Mouse (Mus musculus): ENCODE results near the gene Commd7. TPM values are rescaled to one million over a fixed set of nuclear protein-coding genes. Genes with fewer than 3 reads are reported as not detected.
A peak's percentile ranks its signal among the peaks of the same experiment; 100 is the strongest.

Commd7 gene
- polyA plus RNA-seq, 1 experiment from 2014 or later: 70.1 TPM

DNA sequence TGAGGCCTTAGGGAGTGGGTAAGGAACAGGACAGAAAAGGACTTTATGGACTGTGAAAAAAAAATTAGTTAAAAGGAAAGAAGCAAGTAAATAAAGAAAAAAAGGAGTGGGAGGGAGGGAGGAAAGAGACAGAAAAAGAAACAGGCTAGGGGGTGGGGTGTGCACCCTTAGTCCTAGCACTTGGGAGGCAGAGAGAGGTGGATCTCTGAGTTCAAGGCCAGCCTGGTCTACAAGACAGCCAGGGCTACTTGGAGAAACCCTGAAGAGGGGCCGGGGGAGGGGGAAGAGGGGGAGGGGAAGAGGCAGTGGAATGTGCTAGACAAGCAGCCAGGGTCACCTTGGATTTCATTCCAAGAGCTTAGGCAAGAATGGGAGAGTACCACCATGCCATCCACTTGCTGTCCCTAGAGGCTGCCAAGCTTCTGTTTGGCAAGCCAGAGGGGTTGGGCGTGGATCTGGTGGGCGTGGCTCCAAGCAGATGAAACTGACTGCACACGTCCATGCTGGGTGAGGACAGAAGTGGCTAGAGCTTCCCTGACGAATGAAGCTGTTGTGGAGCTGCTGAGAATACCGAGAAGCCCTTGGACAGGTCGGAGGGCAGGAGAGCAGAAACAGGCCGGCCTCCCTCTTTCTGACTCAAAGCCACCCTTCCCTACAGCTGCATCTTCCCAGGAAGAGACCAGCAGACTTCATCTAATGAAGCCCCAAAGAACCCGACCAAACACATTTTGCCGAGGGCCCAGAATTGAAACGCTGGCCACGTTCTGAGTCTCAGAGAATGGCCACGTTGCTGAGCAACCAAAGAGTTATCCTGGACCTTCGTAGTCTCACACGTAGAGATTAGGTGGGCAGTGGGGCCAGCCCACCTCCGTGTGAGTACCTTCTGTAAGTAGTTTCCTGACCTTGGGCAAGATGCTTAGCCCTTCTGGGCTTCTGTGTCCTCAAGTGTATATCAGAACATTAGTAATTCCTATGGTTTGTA, 31.6 kb downstream of the Commd7 start:
- no peak overlapping the region for H3K4me2 ChIP-seq (replicated peaks; ENCODE audit: low read depth)
- H3K27me3 ChIP-seq (ENCODE audit: control insufficient read depth, insufficient read depth, low read length): no peaks in the 10 kb centered on the region
- DNase-seq (ENCODE audit: low spot score) (peak; percentile 71), ATAC-seq (ENCODE audit: low FRiP score, low TSS enrichment) (peak; percentile 56; the same call in 1 of the 2 replicates)
- TF ChIP-seq CTCF (IDR thresholded peaks at IDR 0.05; ENCODE audit: low read depth) (no peak), EP300 (optimal IDR thresholded peaks at IDR 0.05) (no peak)
- H3K36me3 ChIP-seq (ENCODE audit: control insufficient read depth, insufficient read depth, low read length): no peaks in the 10 kb centered on the region
- WGBS: 50% methylated on average over 16 of the region's 16 CpGs
- H3K9me3 ChIP-seq (ENCODE audit: control insufficient read depth, low read length): no peaks in the 10 kb centered on the region
- no peak overlapping the region for H3K4me3 ChIP-seq (ENCODE audit: low read depth, low read length)
- no peak overlapping the region for H3K9ac ChIP-seq (ENCODE audit: low read length)
- H3K4me1 ChIP-seq (replicated peaks; ENCODE audit: control insufficient read depth, insufficient read depth): no peaks in the 10 kb centered on the region
- 0 out of 2 replicates have a peak overlapping the region, but pooled peaks have one; percentile 8 for H3K27ac ChIP-seq (replicated peaks)

DNA sequence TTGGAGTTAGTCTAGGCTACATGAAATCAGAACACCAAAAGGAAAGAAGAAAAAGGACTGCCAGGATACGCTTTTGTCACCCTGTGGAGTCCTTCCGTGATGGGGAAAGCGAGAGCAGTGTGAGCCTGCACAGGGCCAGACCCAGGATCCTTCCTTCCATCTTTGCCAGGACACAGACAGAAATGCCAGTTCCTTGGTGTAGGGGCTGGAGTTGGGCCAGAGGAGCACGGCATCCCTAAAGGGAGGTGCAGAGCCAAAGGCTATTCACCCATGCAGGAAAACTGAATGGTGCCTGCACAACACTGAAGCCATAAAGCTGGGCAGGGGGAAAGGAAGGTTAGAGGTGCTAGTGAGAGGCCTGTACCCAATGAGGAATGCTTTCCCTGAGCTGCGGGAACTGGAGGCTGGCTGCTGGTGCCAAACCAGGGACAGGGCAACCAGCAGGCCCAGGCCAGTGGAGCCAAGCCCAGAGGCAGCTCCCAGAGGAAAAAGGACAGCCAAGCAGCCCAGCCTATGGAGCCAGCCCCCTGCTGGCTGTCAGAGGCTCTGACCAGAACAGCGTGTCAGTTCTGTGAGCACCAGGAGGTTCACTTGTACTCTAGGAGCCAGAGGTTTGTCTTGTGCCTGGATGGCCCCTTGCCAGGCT, 32.4 kb downstream of the Commd7 start:
- peak; percentile 65 for DNase-seq (ENCODE audit: low spot score)

GRCm38 (mm10) chr2:153597626-153598025, 35.0 kb downstream of the Commd7 start:
- DNase-seq (ENCODE audit: low spot score) (peak; percentile 79), ATAC-seq (ENCODE audit: low FRiP score, low TSS enrichment) (peak; percentile 82)
- Histone ChIP-seq H3K4me1 (replicated peaks; ENCODE audit: control insufficient read depth, insufficient read depth) (no peaks in the 10 kb centered on the region), H3K9me3 (ENCODE audit: control insufficient read depth, low read length) (no peaks in the 10 kb centered on the region), H3K27me3 (ENCODE audit: control insufficient read depth, insufficient read depth, low read length) (no peaks in the 10 kb centered on the region), H3K27ac (replicated peaks) (no peak overlapping the region), H3K4me3 (ENCODE audit: low read depth, low read length) (no peak overlapping the region), H3K4me2 (replicated peaks; ENCODE audit: low read depth) (no peak overlapping the region), H3K9ac (ENCODE audit: low read length) (no peak overlapping the region), H3K36me3 (ENCODE audit: control insufficient read depth, insufficient read depth, low read length) (no peaks in the 10 kb centered on the region)
- no peak for TF ChIP-seq CTCF (IDR thresholded peaks at IDR 0.05; ENCODE audit: low read depth)
- 66% methylated on average over 4 of the region's 4 CpGs for WGBS

More for the DNA sequence above, 32.4 kb downstream of the Commd7 start:
- Histone ChIP-seq H3K9me3 (ENCODE audit: control insufficient read depth, low read length) (no peaks in the 10 kb centered on the region), H3K9ac (ENCODE audit: low read length) (no peak overlapping the region), H3K36me3 (ENCODE audit: control insufficient read depth, insufficient read depth, low read length) (no peaks in the 10 kb centered on the region), H3K27me3 (ENCODE audit: control insufficient read depth, insufficient read depth, low read length) (no peaks in the 10 kb centered on the region), H3K4me1 (replicated peaks; ENCODE audit: control insufficient read depth, insufficient read depth) (no peaks in the 10 kb centered on the region), H3K4me2 (replicated peaks; ENCODE audit: low read depth) (no peak overlapping the region), H3K4me3 (ENCODE audit: low read depth, low read length) (no peak overlapping the region), H3K27ac (replicated peaks) (0 out of 2 replicates have a peak overlapping the region, but pooled peaks have one; percentile 8)
- 62% methylated on average over 6 of the region's 6 CpGs for whole genome bisulfite sequencing
- ATAC-seq (ENCODE audit: low FRiP score, low TSS enrichment): peak; percentile 81
- TF ChIP-seq EP300 (optimal IDR thresholded peaks at IDR 0.05): no peak
- TF ChIP-seq CTCF (IDR thresholded peaks at IDR 0.05; ENCODE audit: low read depth): peak; percentile 79

DNA sequence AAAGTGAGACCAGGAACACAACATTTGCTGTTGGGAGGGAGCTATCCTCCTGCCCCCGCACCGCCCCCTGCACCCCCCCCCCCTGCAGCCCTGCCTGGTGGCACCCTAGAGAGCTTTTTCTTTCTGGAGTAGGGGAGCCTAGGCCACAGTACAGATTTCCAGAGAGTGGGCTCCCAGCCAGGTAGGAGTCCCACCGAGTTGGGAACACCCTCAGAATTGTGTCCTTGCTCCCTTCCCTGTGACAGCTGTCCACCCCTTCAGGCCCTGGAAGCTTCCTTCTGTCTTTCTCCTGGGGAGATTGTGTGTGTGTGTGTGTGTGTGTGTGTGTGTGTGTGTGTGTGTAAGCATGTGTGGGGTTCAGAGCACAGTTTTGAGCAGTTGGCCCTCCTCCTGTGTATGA, 35.6 kb downstream of the Commd7 start:
- H3K4me1 ChIP-seq (replicated peaks; ENCODE audit: control insufficient read depth, insufficient read depth): no peaks in the 10 kb centered on the region
- no peak for ATAC-seq (ENCODE audit: low FRiP score, low TSS enrichment)

DNA sequence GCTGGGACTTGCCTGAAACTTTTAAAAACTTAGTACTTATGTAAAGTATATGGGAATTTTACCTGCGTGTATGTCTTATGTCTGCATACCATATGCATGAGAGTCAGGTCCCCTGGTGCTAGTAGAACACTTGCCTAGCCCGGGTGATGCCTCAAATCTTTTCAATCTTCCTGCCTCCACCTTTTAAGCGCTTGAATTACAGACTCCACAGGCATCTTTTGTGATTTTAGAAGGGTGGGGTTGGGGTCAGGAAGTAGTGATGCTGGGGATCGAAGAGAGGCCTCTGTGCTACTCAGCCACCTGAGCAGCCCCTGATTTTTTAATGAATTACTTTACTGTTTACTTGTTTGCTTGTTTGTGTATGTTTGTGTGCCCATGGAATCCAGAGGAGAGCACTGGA, 37.6 kb downstream of the Commd7 start:
- Histone ChIP-seq H3K36me3 (ENCODE audit: control insufficient read depth, insufficient read depth, low read length) (no peaks in the 10 kb centered on the region), H3K4me2 (replicated peaks; ENCODE audit: low read depth) (no peak overlapping the region), H3K4me3 (ENCODE audit: low read depth, low read length) (no peak overlapping the region), H3K27me3 (ENCODE audit: control insufficient read depth, insufficient read depth, low read length) (no peaks in the 10 kb centered on the region), H3K4me1 (replicated peaks; ENCODE audit: control insufficient read depth, insufficient read depth) (no peaks in the 10 kb centered on the region), H3K9me3 (ENCODE audit: control insufficient read depth, low read length) (no peaks in the 10 kb centered on the region), H3K9ac (ENCODE audit: low read length) (no peak overlapping the region), H3K27ac (replicated peaks) (no peak overlapping the region)
- DNase-seq (ENCODE audit: low spot score) (no peak), ATAC-seq (ENCODE audit: low FRiP score, low TSS enrichment) (no peak)
- 63% methylated on average over 4 of the region's 4 CpGs for WGBS
- TF ChIP-seq EP300 (optimal IDR thresholded peaks at IDR 0.05) (no peak), CTCF (IDR thresholded peaks at IDR 0.05; ENCODE audit: low read depth) (no peak)

More for the DNA sequence above, 35.6 kb downstream of the Commd7 start:
- no peak overlapping the region for H3K4me2 ChIP-seq (replicated peaks; ENCODE audit: low read depth)
- no peaks in the 10 kb centered on the region for H3K36me3 ChIP-seq (ENCODE audit: control insufficient read depth, insufficient read depth, low read length)
- TF ChIP-seq EP300 (optimal IDR thresholded peaks at IDR 0.05) (no peak), CTCF (IDR thresholded peaks at IDR 0.05; ENCODE audit: low read depth) (no peak)
- H3K9me3 ChIP-seq (ENCODE audit: control insufficient read depth, low read length): no peaks in the 10 kb centered on the region
- H3K27me3 ChIP-seq (ENCODE audit: control insufficient read depth, insufficient read depth, low read length): no peaks in the 10 kb centered on the region
- no peak overlapping the region for H3K9ac ChIP-seq (ENCODE audit: low read length)
- 66% methylated on average over 3 of the region's 3 CpGs for WGBS
- no peak overlapping the region for H3K4me3 ChIP-seq (ENCODE audit: low read depth, low read length)
- H3K27ac ChIP-seq (replicated peaks): no peak overlapping the region
- no peak for DNase-seq (ENCODE audit: low spot score)
